Mouse (Mus musculus): ENCODE measurements around the gene Auts2.

Gene Auts2

DNA sequence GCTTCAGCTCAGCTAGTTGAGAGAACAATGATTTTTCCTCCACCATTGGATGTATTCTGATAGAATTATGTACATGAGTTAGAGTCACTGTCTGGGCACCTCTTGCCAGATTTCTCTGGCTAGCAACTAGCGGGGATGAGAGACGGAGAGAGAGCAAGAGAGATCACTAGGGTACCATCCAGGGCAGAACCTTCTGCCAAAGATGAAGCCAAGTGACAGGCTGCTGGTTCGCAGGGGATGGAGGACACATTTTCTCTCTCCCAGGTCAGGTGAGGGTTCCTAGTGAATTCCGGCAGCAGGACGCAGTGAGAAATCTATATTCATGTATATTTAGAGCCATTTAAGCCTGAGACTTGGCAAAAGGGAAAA, 956.8 kb downstream of the Auts2 start:
- DNase-seq = no peak

GRCm38 (mm10) chr5:131585684-131586331, 957.3 kb downstream of the Auts2 start:
- DNase-seq = no peak

DNA sequence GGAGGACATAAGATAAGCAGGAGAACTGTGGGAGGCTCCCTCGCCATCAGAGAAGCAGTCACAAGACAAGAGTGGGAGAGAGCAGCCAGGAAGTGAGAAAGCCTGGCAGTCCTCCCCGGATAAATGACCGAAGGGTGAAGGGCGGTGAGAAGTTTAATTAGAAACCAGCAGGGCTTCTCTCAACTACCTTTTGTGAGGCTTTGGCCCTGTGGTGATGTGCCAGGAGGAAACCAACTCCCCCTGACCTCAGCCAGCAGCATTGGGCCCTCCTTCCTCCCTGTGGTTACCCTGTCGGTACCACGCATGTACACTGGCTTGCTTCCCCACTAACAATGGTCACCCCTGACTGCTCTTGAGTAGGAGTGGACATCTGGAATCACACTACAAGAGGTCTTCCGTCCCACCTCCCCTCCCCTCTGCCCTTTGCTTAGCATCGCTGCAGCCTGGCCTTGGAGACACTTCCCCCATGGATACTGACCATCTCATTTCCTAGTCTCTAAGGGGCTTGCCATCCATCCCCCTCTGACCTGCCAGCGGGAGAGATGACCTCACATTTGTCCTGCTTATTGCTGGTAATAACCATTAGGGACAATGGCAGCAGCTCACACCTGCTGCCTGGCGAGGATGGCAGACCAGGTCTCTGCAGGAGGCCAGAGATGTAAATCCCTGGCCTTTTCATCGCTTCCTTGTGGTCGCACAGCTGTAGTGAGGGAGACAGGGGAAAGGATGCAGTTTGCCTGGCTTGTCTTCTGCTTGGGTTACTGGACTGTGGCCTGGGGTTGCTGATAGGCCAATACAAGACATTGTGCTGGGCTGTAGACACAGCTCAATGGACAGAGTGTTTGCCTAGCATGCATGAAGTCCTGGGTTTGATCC, 958.6 kb downstream of the Auts2 start:
- DNase-seq = no peak

DNA sequence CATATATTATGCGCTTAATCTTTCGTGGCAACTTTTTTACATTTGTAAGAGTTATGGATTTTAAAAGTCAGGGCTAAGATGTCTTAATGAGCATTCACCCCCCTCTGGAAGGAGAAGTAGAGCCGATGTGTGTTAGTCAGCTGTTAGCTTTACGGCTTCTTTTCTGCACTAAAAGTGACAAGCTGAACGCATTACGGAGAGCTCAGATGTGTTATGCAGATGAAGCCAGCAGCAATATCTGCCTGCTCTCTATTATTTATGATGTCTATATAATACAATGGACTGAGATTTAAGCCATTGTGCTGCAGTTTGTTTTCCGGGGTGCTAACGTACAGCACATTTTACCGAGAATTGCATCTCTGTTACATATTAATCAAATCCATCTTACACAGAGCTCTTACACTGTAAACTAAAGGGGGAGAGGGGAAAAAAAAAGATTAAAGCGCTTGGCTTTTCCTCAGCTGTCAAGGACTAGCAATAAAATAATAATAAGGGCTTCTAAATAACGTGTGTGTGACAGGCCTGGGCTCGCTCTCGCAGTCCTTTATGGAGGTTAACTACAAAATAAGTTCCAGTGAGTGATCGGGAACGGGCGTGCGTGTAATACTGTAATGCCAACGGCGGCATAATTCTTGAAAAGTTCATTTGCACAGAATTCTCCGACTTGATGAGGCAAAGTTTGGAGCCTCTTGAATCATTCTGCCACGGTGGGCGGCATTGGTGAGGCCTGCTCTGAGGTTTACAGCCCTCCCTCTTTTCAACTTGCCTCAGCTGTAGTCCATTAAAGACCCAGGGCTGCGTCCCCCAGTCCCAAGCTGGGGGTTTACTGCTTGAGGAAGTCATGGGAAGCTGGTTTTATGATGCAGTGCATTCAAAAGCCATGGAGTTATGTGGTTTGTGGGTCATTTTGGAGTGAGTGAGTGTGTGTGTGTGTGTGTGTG, 961.8 kb downstream of the Auts2 start:
- DNase-seq = no peak

DNA sequence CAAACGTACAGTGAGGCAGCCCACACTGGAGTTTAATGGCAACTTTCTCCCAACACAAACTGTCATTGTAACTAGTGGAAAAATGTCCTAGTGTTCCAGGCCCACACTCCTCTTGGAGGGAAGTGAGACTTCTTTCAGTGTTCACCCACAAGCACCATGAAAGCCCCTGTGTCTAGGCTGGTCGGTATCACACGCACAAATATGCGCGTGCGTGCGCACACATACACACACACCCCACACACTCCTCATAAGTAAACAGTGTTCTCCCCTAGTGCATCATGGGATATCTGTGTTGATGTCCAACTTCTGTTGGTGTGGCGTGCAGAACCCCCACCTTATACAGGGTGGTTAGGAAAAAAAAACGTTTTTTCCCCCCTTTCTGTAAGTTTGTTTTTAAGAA, 964.4 kb downstream of the Auts2 start:
- no peak for DNase-seq

DNA sequence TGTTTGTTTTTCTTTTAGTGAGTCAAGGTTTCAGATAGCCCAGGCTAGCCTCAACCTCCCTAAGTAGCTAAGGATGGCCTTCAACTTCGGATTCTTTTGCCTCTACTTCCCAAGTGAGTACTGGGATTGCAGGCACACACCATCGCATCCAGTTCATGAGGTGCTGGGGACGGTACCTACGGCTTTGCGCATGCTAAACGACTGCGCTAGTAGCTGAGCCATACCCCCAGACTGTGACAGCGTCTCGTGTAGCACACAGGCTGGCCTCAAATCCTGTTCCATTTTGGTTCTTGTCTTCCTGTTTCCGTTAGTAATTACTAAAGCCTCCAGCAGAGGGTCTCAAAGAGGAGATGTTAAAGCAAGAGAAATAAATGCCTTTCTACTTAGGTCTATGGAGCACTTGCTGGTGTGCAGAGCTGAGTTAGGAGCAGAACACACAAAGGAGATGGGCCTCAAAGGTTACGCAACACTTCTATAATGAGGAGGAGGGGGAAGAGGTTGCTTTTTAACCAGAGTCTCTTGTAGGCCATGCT, 967.3 kb downstream of the Auts2 start:
- no peak for DNase-seq

GRCm38 (mm10) chr5:131575086-131575514, 968.0 kb downstream of the Auts2 start:
- DNase-seq = no peak

DNA sequence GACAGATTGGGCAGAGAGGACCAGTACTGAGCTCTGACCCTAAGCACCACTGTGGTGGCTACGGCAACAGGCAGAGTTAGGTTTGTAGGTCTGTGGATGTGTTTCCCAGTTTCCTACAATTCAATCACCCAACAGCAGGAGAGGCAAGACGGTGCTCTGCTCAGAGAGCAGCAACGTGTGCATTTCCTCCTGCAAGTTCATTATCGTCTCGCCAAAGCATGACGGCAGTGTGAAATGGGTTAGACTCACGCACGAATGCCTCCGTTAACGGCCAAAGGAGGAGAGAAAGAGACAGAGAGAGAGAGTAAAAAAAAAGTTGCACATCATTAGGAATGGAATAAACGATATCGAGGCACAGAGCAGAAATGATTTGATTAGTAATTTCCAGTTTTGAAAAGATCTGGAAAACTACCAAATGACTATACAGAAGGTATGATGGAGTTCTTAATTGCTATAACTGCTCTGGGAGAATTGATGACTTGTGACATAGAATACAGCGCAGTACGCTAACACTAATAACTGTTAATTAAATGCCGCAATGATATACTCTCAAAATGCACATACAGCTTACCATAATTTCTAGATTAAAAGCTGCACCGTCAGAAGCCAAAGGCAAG, 968.6 kb downstream of the Auts2 start:
- DNase-seq = no peak

DNA sequence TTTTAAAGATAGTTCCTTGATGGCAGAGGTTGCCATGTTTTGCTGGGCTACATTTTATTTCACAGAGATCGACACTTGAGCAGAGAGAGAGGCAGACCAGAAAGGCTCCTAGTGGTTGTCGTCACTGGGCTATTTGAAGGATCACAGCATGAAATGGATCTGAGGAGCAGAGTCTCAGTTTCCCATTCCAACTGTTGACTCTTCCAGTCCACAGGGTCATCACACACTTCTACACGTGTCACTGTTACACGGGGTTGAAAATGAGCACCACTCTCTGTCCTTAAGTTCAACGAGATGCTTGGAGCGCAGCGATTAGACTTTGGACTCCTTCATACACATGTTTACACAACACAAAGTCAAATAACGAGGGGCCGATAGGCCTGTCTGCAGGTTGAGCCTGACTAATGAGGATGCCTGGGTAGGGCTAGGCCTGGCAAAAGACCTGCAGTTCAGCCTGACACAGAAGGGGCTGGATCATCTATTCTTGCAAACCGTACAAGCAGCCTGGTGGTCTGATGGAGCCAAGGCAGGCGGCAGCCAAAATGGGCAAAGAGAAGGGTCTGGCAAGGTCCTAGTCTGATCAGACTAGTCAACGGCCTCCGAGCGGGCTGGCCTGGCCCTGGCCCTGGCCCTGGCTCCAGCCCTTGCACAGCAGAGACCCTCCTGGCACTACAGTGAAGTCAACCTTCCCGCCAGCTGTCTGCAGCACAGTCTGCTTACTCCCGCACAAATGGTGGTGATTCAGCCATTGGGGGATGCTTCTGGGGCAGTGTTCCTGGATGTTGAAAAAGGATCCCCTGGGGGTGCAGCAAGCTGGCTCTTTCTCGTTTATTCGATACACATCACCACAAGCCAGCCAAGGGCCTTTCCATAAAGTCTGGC, 969.6 kb downstream of the Auts2 start:
- DNase-seq = peak; percentile 17

GRCm38 (mm10) chr5:131566032-131566431, 977.1 kb downstream of the Auts2 start:
- DNase-seq = no peak

- DNase-seq = no peak
Observed at GRCm38 (mm10) chr5:131563630-131564252, 979.4 kb downstream of the Auts2 start.

- no peak for DNase-seq
Observed at GRCm38 (mm10) chr5:131560773-131561560, 982.2 kb downstream of the Auts2 start.

GRCm38 (mm10) chr5:131558403-131559174, 984.6 kb downstream of the Auts2 start:
- DNase-seq = no peak

- DNase-seq = no peak
Observed at GRCm38 (mm10) chr5:131557591-131558385, 985.4 kb downstream of the Auts2 start.

- DNase-seq = no peak
Observed at GRCm38 (mm10) chr5:131548932-131549563, 994.1 kb downstream of the Auts2 start.

- DNase-seq = no peak
Observed at GRCm38 (mm10) chr5:131547926-131548325, 995.2 kb downstream of the Auts2 start.

DNA sequence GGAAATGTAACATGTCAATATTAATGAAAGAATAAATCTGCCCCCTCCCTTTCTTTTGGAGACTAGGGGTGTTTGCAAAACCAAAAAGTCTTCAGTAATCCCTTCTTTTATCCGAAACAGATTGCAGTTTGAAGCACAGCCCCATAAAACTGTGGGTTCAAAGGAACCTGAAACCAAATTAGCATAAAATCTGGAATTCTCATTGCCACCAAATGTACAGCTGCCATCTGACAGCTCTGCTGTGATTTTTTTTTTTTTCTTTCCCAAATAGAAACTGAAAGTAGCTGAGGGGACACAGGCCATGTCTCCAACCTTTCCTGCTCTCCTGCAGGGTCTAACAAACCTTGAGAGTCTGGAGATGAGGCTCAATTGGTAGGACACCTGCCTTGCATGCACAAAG, 996.7 kb downstream of the Auts2 start:
- DNase-seq = no peak

GRCm38 (mm10) chr5:131544381-131544780, 998.8 kb downstream of the Auts2 start:
- DNase-seq = no peak
